Mouse (Mus musculus): ENCODE measurements around the gene Fbxo24.

DNA sequence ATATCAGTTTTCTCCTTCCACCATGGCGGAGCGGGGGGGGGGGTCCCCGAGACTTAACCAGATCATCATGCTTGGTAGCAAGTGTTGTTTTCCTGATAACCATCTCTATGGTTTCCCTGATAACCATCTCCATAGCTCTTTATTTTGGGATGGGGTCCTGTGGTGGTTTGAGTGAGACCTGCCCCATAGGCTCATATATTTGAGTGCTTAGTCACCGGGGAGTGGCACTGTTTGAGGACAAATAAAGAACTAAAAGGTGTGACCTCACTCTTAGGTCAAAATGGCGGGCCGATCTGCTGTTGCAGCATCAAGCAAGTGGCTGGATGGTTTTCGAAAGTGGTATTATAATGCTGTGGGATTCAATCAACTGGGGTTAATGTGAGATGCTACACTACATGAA, 13.5 kb downstream of the Fbxo24 start:
- TF ChIP-seq MAX (IDR thresholded peaks at IDR 0.05), result no peak
- no peak for TF ChIP-seq CTCF (IDR thresholded peaks at IDR 0.05; ENCODE audit: control insufficient read depth, insufficient read depth, insufficient read length)
- no peak for TF ChIP-seq CEBPB (IDR thresholded peaks at IDR 0.05; ENCODE audit: low read depth)

All from C2C12 (cell line).